Mouse (Mus musculus): ENCODE results near the gene Ppil6. TPM values are rescaled to one million over a fixed set of nuclear protein-coding genes. Genes with fewer than 3 reads are reported as not detected.

Gene Ppil6
- polyA plus RNA-seq, 1 experiment, result 3.2 TPM

GRCm38 (mm10) chr10:41472534-41472933 lies 17.7 kb upstream of the Ppil6 start:
- no peaks in the 10 kb centered on the region for H3K4me1 ChIP-seq (ENCODE audit: control insufficient read depth, insufficient read depth, low read length)
- no peaks in the 10 kb centered on the region for H3K27me3 ChIP-seq (replicated peaks; ENCODE audit: control insufficient read depth, insufficient read depth, low read length)
- H3K4me3 ChIP-seq (ENCODE audit: insufficient read depth, low read depth, low read length), result no peak overlapping the region
- no peak for DNase-seq
- no peak overlapping the region for H3K27ac ChIP-seq (ENCODE audit: insufficient read depth, low read depth, low read length)
- TF ChIP-seq CTCF (conservative IDR thresholded peaks at IDR 0.05; ENCODE audit: insufficient read depth, insufficient read length, low read depth, low read length) (no peak), POLR2A (IDR thresholded peaks at IDR 0.05; ENCODE audit: low read depth, low read length) (no peak)
- no peaks in the 10 kb centered on the region for H3K36me3 ChIP-seq (ENCODE audit: control insufficient read depth, insufficient read depth, low read length)

DNA sequence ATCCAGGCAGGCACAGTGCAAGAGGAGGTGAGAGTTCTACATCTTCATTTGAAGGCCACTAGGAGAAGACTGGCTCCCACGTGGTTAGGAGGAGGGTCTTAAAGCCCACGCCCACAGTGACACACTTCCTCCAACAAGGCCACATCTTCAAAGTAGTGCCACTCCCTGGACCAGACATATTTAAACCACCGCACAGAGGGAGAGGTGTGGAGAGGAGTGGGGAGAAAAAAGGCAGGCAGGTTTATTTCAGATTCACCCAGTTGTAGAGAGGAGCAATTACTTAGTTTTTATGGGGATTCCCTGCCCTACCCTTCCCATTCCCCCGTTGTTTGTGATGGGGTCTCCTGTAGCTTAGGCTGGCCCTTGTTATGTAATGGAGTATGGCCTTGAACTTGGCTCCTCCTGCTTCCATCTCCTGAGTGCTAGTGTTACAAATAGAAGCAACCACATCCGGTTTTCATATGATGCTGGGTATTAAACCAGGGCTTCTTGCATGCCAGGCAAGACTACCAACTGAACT lies 17.2 kb upstream of the Ppil6 start:
- H3K27ac ChIP-seq (ENCODE audit: insufficient read depth, low read depth, low read length), result no peak overlapping the region
- H3K36me3 ChIP-seq (ENCODE audit: control insufficient read depth, insufficient read depth, low read length), result no peaks in the 10 kb centered on the region
- no peak for DNase-seq
- WGBS, result 84% methylated on average over 5 of the region's 5 CpGs
- H3K4me1 ChIP-seq (ENCODE audit: control insufficient read depth, insufficient read depth, low read length), result no peaks in the 10 kb centered on the region
- H3K4me3 ChIP-seq (ENCODE audit: insufficient read depth, low read depth, low read length), result no peak overlapping the region
- no peaks in the 10 kb centered on the region for H3K27me3 ChIP-seq (replicated peaks; ENCODE audit: control insufficient read depth, insufficient read depth, low read length)
- no peak for TF ChIP-seq CTCF (conservative IDR thresholded peaks at IDR 0.05; ENCODE audit: insufficient read depth, insufficient read length, low read depth, low read length)
- TF ChIP-seq POLR2A (IDR thresholded peaks at IDR 0.05; ENCODE audit: low read depth, low read length), result no peak

- Histone ChIP-seq H3K27ac (ENCODE audit: insufficient read depth, low read depth, low read length) (no peak overlapping the region), H3K4me1 (ENCODE audit: control insufficient read depth, insufficient read depth, low read length) (no peaks in the 10 kb centered on the region), H3K4me3 (ENCODE audit: insufficient read depth, low read depth, low read length) (no peak overlapping the region), H3K27me3 (replicated peaks; ENCODE audit: control insufficient read depth, insufficient read depth, low read length) (no peaks in the 10 kb centered on the region), H3K36me3 (ENCODE audit: control insufficient read depth, insufficient read depth, low read length) (no peaks in the 10 kb centered on the region)
- peak; percentile 22 for DNase-seq
- TF ChIP-seq CTCF (conservative IDR thresholded peaks at IDR 0.05; ENCODE audit: insufficient read depth, insufficient read length, low read depth, low read length), result no peak
- TF ChIP-seq POLR2A (IDR thresholded peaks at IDR 0.05; ENCODE audit: low read depth, low read length), result no peak
- 82% methylated on average over 6 of the region's 6 CpGs for WGBS
Observed at GRCm38 (mm10) chr10:41473782-41474468, 16.3 kb upstream of the Ppil6 start.

GRCm38 (mm10) chr10:41474981-41475391 lies 15.3 kb upstream of the Ppil6 start:
- Histone ChIP-seq H3K36me3 (ENCODE audit: control insufficient read depth, insufficient read depth, low read length) (no peaks in the 10 kb centered on the region), H3K27ac (ENCODE audit: insufficient read depth, low read depth, low read length) (peak overlapping the region; percentile 22; the same call in 1 of the 2 replicates), H3K4me1 (ENCODE audit: control insufficient read depth, insufficient read depth, low read length) (no peaks in the 10 kb centered on the region), H3K4me3 (ENCODE audit: insufficient read depth, low read depth, low read length) (no peak overlapping the region), H3K27me3 (replicated peaks; ENCODE audit: control insufficient read depth, insufficient read depth, low read length) (no peaks in the 10 kb centered on the region)
- no peak for DNase-seq
- 84% methylated on average over 1 of the region's 1 CpGs for WGBS
- no peak for TF ChIP-seq CTCF (conservative IDR thresholded peaks at IDR 0.05; ENCODE audit: insufficient read depth, insufficient read length, low read depth, low read length)
- no peak for TF ChIP-seq POLR2A (IDR thresholded peaks at IDR 0.05; ENCODE audit: low read depth, low read length)

GRCm38 (mm10) chr10:41476171-41477017 lies 13.8 kb upstream of the Ppil6 start, which contains the start of gene Mical1:
TSS of gene Mical1 (plus strand) at chr10:41476314.
- H3K4me1 ChIP-seq (ENCODE audit: control insufficient read depth, insufficient read depth, low read length), result no peaks in the 10 kb centered on the region
- peak; percentile 58 for DNase-seq
- 5% methylated on average over 35 of the region's 35 CpGs for WGBS
- no peaks in the 10 kb centered on the region for H3K36me3 ChIP-seq (ENCODE audit: control insufficient read depth, insufficient read depth, low read length)
- H3K4me3 ChIP-seq (ENCODE audit: insufficient read depth, low read depth, low read length), result peak within 1 kb of the TSS; percentile 67
- no peak for TF ChIP-seq CTCF (conservative IDR thresholded peaks at IDR 0.05; ENCODE audit: insufficient read depth, insufficient read length, low read depth, low read length)
- no peaks in the 10 kb centered on the region for H3K27me3 ChIP-seq (replicated peaks; ENCODE audit: control insufficient read depth, insufficient read depth, low read length)
- H3K27ac ChIP-seq (ENCODE audit: insufficient read depth, low read depth, low read length), result peak within 1 kb of the TSS; percentile 64

DNA sequence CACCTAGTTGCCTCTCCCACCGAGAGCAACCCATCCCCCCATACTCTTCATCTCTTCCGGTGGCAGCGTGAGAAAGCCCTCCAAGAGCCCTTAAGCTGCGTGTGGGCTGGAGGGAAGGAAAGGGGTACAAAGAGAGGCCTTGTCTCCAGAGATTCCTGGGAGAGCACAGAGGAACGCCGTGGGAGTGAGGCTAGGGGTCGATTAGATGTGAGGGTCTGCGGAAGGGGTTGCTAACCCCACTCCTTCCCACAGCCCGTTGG lies 13.3 kb upstream of the Ppil6 start:
- Histone ChIP-seq H3K27me3 (replicated peaks; ENCODE audit: control insufficient read depth, insufficient read depth, low read length) (no peaks in the 10 kb centered on the region), H3K27ac (ENCODE audit: insufficient read depth, low read depth, low read length) (no peak overlapping the region), H3K36me3 (ENCODE audit: control insufficient read depth, insufficient read depth, low read length) (no peaks in the 10 kb centered on the region), H3K4me3 (ENCODE audit: insufficient read depth, low read depth, low read length) (peak overlapping the region; percentile 67), H3K4me1 (ENCODE audit: control insufficient read depth, insufficient read depth, low read length) (no peaks in the 10 kb centered on the region)
- 8% methylated on average over 9 of the region's 9 CpGs for WGBS
- TF ChIP-seq POLR2A (IDR thresholded peaks at IDR 0.05; ENCODE audit: low read depth, low read length), result no peak
- no peak for TF ChIP-seq CTCF (conservative IDR thresholded peaks at IDR 0.05; ENCODE audit: insufficient read depth, insufficient read length, low read depth, low read length)
- no peak for DNase-seq
